Mouse (Mus musculus): Measurements from ENCODE around the gene Prmt9. TPM values are rescaled to one million over a fixed set of nuclear protein-coding genes. Genes with fewer than 3 reads are reported as not detected.

Gene Prmt9
- polyA plus RNA-seq (2015; fragmentation: Nextera tagmentation; extraction: Ambion mirVana): 24.8 and 25.6 TPM in 2 replicates

DNA sequence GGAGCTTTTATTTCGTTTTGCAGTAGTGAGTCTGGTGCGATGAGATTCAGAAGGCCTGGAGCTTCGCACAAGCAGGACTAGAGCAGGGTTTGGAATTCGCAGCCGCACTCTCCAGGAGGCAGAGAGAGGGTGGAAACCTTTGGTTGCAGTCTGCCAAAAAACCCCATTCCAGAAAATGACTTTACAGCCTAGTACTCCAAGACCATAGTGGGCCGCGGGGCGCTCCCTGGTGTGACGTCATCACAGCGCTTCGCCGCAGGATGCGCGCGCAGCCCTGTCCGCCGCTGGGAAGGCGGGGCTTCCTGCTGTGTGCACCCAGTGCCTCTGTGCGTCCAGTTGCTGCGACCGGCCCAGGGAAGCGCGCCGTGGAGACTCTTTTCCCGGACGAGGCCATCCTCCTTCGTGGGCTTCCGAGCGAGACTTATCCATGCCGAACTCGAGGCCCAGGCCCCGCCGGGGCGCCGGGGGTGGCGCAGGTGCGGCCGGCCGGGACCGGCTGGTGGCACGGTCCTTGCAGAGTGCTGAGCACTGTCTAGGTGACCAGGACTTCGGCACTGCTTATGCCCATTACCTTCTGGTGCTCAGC is at the start of gene Prmt9:
Gene Prmt9 (plus strand): TSS at position 277 of the 586 bp plus-strand sequence.
- ATAC-seq (replicated peaks): peak; percentile 96
- H3K27me3 ChIP-seq: no peaks in the 10 kb centered on the region
- H3K4me3 ChIP-seq: peak within 1 kb of the TSS; percentile 74
- H3K36me3 ChIP-seq: peaks cover 21% of the 10 kb centered on the region
- H3K27ac ChIP-seq (replicated peaks): peak within 1 kb of the TSS; percentile 81
- no peaks in the 10 kb centered on the region for H3K9me3 ChIP-seq
- WGBS: 3% methylated on average over 42 of the region's 42 CpGs
- peaks cover 20% of the 10 kb centered on the region for H3K4me1 ChIP-seq
- H3K4me2 ChIP-seq (replicated peaks): peak within 1 kb of the TSS; percentile 49
- peak within 1 kb of the TSS; percentile 93 for H3K9ac ChIP-seq (replicated peaks)

DNA sequence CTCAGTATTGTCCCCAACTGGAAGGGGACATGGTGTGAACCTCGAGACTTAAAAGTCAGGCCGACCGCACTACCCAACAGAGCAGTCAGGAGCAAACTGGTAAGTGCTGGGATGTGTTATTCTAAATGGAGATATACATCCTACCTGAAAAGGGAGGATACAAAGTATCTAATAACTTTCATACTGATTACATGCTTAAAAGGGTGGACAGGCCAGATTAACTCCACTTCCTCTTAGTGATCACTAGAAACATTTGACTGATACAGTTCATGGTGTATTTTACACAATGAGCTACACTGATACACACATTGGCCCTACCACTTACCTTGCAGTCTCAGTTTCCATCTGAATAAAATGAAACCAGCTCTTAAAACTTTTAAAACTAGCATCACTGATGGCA is 48.9 kb upstream of the Prmt9 start:
- no peaks in the 10 kb centered on the region for H3K36me3 ChIP-seq
- WGBS: 93% methylated on average over 3 of the region's 3 CpGs
- no peak overlapping the region for H3K4me2 ChIP-seq (replicated peaks)
- no peak overlapping the region for H3K9ac ChIP-seq (replicated peaks)
- H3K4me3 ChIP-seq: no peak overlapping the region
- H3K4me1 ChIP-seq: no peaks in the 10 kb centered on the region
- no peaks in the 10 kb centered on the region for H3K27me3 ChIP-seq
- no peak for ATAC-seq (replicated peaks)
- H3K27ac ChIP-seq (replicated peaks): no peak overlapping the region
- H3K9me3 ChIP-seq: no peaks in the 10 kb centered on the region

DNA sequence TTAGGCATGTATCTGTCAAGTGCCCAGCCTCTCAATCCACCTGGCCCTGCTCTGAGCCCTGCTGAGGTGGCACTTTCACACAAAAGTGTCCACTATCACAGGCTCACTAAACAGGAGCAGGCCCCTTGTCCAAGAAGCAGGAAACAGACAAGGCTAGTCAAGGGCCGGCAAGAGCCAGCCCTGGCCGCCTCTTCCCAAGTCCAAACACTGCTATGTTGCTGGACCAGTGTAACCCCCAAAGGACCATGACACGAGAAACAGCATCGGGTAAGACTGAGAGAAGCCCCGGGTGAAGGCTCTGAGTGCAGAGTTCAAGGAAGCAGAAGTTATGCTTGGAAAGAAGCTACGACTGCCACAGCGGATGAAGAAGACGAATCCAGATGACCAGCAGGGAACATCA is 48.1 kb upstream of the Prmt9 start:
- ATAC-seq (replicated peaks): no peak
- H3K9me3 ChIP-seq: no peaks in the 10 kb centered on the region
- H3K36me3 ChIP-seq: no peaks in the 10 kb centered on the region
- WGBS: 90% methylated on average over 8 of the region's 8 CpGs
- no peaks in the 10 kb centered on the region for H3K27me3 ChIP-seq
- H3K9ac ChIP-seq (replicated peaks): no peak overlapping the region
- H3K4me2 ChIP-seq (replicated peaks): no peak overlapping the region
- no peaks in the 10 kb centered on the region for H3K4me1 ChIP-seq
- H3K27ac ChIP-seq (replicated peaks): no peak overlapping the region
- H3K4me3 ChIP-seq: no peak overlapping the region

DNA sequence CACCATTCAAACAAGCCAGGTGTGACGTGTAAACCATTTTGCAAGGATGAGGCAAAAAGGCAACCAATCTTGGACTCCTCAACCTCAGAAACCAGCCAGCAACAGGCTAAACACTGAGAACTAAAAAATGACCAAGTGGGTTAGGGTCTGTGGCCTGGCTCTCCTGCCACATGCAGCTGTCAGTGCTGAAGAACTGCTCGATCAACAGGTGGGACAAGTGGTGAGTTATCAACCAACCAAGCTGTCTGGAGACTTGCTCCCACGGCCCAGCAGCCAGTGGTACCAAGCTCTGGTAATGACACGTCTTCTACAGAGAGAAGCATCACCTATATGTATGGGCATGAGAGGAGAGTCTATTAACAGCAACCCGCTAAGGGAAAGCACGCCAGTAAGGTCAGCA is 46.6 kb upstream of the Prmt9 start:
- H3K4me2 ChIP-seq (replicated peaks): no peak overlapping the region
- no peaks in the 10 kb centered on the region for H3K4me1 ChIP-seq
- H3K27me3 ChIP-seq: no peaks in the 10 kb centered on the region
- H3K27ac ChIP-seq (replicated peaks): no peak overlapping the region
- 93% methylated on average over 6 of the region's 6 CpGs for WGBS
- H3K4me3 ChIP-seq: no peak overlapping the region
- no peak for ATAC-seq (replicated peaks)
- H3K9ac ChIP-seq (replicated peaks): no peak overlapping the region
- no peaks in the 10 kb centered on the region for H3K9me3 ChIP-seq
- H3K36me3 ChIP-seq: no peaks in the 10 kb centered on the region

DNA sequence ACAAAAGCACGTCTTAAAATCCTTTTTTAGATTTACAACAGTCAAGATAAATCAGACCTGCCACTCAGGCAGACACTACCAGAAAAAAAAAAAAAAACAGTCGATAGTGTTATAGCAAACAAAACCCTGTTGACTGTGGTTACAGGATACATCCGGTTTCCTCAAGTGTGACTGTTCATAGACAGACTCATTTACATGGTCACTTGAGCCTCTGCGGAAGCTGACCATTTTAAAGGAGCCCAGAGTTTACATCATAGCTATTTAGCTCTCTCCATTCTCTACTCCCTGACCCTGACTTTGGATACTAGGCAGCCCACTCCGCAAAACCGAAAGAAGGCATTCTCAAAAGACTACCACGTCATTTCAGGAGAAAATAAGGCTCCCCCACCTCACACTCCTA is 42.7 kb upstream of the Prmt9 start:
- Histone ChIP-seq H3K27ac (replicated peaks) (no peak overlapping the region), H3K36me3 (no peaks in the 10 kb centered on the region), H3K9me3 (no peaks in the 10 kb centered on the region), H3K4me2 (replicated peaks) (no peak overlapping the region), H3K27me3 (no peaks in the 10 kb centered on the region), H3K4me3 (no peak overlapping the region), H3K9ac (replicated peaks) (no peak overlapping the region), H3K4me1 (no peaks in the 10 kb centered on the region)
- no peak for ATAC-seq (replicated peaks)
- WGBS: 83% methylated on average over 7 of the region's 7 CpGs

DNA sequence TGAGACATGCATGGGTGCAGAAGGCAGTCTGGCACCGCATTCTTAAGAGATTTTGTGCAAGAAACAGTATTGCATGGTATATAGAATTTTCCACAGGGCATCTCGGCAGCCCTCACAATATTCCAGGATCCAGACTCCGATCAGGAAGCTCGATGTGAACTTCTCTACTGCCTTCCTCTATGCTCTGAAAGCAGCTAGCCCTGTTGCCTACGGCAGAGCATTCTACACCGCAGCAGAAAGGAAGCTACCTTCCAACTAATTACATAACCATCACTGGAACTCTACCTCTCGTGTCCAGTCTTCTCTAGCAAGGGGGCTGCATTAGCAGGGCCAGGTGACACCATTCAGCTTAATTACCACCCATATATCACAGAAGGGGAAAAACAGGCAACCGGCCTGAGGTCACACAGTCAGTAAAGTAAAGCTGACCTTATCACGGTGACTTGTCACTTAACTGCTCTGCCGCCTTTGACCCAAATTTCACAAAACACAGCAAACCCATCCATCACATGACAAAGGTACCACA is 41.6 kb upstream of the Prmt9 start:
- 89% methylated on average over 10 of the region's 10 CpGs for WGBS
- Histone ChIP-seq H3K4me2 (replicated peaks) (no peak overlapping the region), H3K36me3 (no peaks in the 10 kb centered on the region), H3K4me1 (no peaks in the 10 kb centered on the region), H3K4me3 (no peak overlapping the region), H3K27ac (replicated peaks) (no peak overlapping the region), H3K9me3 (no peaks in the 10 kb centered on the region), H3K27me3 (no peaks in the 10 kb centered on the region), H3K9ac (replicated peaks) (no peak overlapping the region)
- ATAC-seq (replicated peaks): no peak

DNA sequence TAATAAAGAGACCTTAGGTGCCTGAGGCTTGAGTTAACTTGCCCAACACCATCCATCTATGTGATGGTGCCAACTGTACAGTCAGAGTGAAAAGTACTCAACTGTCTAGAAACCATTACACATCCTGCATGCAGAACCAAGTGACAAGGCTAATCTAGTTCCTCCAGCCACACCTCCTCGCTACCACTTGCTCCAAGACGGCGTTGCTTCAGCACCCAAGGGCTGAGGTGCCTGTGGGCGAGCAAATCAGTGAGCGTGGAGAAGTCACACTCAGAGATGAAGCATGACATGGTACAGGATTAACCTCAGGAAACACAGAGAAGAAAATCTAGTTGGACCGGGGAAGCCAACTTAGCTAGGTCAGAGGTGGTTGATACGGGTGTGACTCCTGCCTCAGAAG is 40.2 kb upstream of the Prmt9 start:
- ATAC-seq (replicated peaks): no peak
- Histone ChIP-seq H3K27me3 (no peaks in the 10 kb centered on the region), H3K9me3 (no peaks in the 10 kb centered on the region), H3K27ac (replicated peaks) (no peak overlapping the region), H3K9ac (replicated peaks) (no peak overlapping the region), H3K36me3 (no peaks in the 10 kb centered on the region), H3K4me2 (replicated peaks) (no peak overlapping the region), H3K4me1 (no peaks in the 10 kb centered on the region), H3K4me3 (no peak overlapping the region)
- 94% methylated on average over 7 of the region's 7 CpGs for WGBS

DNA sequence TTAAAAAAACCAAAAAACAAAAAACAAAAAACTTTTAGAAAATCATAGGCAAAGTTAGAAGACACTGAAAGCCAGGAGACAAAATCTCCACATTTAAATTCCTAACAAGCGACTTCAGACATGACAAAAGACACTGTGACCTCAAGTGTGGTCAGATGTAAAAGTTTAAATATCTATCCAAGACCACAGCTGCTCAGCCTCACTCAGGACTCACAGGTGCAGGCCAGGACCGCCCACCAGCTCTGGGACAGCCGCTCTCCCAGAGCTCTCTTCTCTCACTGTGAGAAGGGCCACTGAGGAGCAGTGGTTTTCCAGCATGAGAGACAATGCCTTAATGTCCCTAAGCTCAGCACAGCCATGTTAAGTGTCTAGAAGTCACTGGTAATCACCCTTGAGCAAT is 38.8 kb upstream of the Prmt9 start:
- Histone ChIP-seq H3K4me3 (no peak overlapping the region), H3K27me3 (peaks cover 4% of the 10 kb centered on the region), H3K9ac (replicated peaks) (no peak overlapping the region), H3K4me2 (replicated peaks) (no peak overlapping the region), H3K36me3 (no peaks in the 10 kb centered on the region), H3K4me1 (no peaks in the 10 kb centered on the region), H3K9me3 (no peaks in the 10 kb centered on the region), H3K27ac (replicated peaks) (no peak overlapping the region)
- WGBS: 81% methylated on average over 3 of the region's 3 CpGs
- no peak for ATAC-seq (replicated peaks)

DNA sequence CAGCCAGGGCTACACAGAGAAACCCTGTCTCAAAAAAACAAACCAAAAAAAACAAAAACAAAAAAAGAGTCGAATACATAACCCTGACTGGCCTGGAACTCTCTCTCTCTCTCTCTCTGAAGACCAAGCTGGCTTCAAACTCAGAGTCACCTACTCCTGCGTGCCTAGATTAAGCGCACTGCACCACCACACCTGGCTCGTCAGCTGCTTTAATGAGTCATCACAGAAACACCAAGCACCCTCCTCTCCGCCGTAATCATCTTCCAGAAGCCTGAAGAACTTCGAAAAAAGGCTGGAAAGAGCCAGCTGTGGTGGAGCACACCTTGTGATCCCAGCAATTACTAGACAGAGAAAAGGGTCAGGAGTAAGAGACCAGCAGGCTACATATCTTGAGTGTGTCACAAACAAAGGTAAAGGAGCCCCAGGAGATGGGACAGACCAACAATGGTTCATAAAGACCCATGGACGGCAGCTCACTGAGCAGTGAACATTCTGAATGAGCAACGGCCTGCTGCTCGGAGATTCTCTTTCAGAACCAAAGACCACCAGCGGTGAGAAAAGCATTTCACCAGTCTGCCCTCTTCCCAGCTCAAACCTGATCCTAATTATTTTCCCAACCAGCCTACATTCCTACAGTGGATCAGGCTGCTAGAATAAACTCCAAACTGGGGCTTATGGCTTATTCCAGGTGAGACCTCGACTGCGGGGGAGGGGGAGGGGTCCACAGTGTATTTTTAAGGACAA is 37.3 kb upstream of the Prmt9 start:
- no peak for ATAC-seq (replicated peaks)
- H3K4me3 ChIP-seq: no peak overlapping the region
- H3K27ac ChIP-seq (replicated peaks): no peak overlapping the region
- WGBS: 20% methylated on average over 13 of the region's 13 CpGs
- no peaks in the 10 kb centered on the region for H3K9me3 ChIP-seq
- H3K36me3 ChIP-seq: no peaks in the 10 kb centered on the region
- peaks cover 6% of the 10 kb centered on the region for H3K4me1 ChIP-seq
- no peak overlapping the region for H3K9ac ChIP-seq (replicated peaks)
- H3K4me2 ChIP-seq (replicated peaks): no peak overlapping the region
- H3K27me3 ChIP-seq: peaks cover 4% of the 10 kb centered on the region

DNA sequence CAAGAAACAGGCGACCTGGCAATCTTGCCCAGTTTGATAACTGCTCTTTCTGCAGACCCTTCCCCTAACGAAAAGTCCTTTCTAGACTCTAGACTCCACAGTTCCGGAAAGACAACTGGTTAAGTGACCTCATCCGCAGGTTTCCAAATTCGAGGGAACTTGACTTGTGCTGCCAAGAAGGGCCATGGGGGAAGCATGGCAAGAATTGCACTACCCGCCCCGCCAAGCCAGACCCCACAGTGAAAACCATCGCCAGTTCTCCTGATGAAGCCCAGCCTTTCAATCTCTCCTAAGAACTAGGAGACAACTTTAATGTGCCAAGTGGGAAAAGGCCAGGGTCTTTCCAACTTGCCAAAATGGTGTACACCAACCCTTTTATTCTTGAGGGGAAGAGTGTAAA is 34.0 kb upstream of the Prmt9 start:
- H3K36me3 ChIP-seq: no peaks in the 10 kb centered on the region
- no peaks in the 10 kb centered on the region for H3K9me3 ChIP-seq
- no peak overlapping the region for H3K4me2 ChIP-seq (replicated peaks)
- H3K9ac ChIP-seq (replicated peaks): no peak overlapping the region
- ATAC-seq (replicated peaks): no peak
- H3K27ac ChIP-seq (replicated peaks): no peak overlapping the region
- H3K4me3 ChIP-seq: no peak overlapping the region
- peaks cover 6% of the 10 kb centered on the region for H3K27me3 ChIP-seq
- peaks cover 12% of the 10 kb centered on the region for H3K4me1 ChIP-seq
- WGBS: 90% methylated on average over 8 of the region's 8 CpGs

DNA sequence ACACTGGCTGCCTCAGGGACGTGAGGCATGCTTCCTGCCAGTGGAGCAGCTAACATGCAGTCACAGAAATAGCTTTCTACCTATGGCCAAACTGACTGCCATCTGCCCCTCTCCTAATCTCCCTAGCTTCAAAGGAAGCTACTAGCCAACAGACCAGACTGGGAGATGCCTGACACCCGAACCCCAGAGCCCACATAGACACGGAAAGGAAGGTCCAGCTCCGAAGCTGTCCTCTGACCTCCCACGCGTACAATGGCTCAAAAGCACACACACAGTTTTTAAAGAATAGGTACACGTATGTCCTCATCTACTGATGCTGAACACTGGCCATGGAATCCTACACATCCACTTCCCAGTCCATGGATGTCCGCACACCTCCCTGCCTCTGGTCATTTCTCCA is 33.4 kb upstream of the Prmt9 start:
- Histone ChIP-seq H3K4me1 (peaks cover 12% of the 10 kb centered on the region), H3K4me2 (replicated peaks) (no peak overlapping the region)

DNA sequence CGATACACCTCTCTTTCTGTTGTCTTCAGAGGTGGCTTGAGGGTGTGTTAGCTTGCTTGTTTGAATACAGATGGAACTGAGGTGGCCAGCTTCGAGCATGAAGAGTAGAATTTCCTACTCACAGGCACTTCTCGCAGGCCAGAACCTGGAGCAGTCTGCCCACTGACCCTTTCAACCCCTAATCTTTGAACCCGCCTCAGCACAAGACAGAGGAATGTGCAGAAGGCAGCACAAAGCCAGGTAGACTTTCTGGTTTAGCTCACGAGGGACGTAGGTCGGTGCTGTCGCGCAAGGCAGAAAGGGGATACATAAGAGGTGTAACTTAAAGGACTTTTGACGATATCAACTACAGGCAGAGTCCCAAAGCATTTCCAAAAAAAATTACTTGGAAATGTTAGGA is 32.4 kb upstream of the Prmt9 start:
- Histone ChIP-seq H3K9me3 (no peaks in the 10 kb centered on the region), H3K27ac (replicated peaks) (no peak overlapping the region), H3K36me3 (no peaks in the 10 kb centered on the region), H3K4me2 (replicated peaks) (peak overlapping the region; percentile 98), H3K4me3 (peak overlapping the region; percentile 82), H3K27me3 (peaks cover 7% of the 10 kb centered on the region), H3K4me1 (peaks cover 12% of the 10 kb centered on the region), H3K9ac (replicated peaks) (peak overlapping the region; percentile 69)
- no peak for ATAC-seq (replicated peaks)
- WGBS: 5% methylated on average over 10 of the region's 10 CpGs

More for the DNA sequence above, 33.4 kb upstream of the Prmt9 start:
- ATAC-seq (replicated peaks): no peak
- H3K9ac ChIP-seq (replicated peaks): no peak overlapping the region
- no peaks in the 10 kb centered on the region for H3K9me3 ChIP-seq
- no peak overlapping the region for H3K4me3 ChIP-seq
- H3K36me3 ChIP-seq: no peaks in the 10 kb centered on the region
- peaks cover 7% of the 10 kb centered on the region for H3K27me3 ChIP-seq
- whole genome bisulfite sequencing: 84% methylated on average over 8 of the region's 8 CpGs
- H3K27ac ChIP-seq (replicated peaks): no peak overlapping the region

Measured in forebrain, embryonic 15.5 days (tissue).